Mouse (Mus musculus) ES-E14 (cell line): ENCODE results near the gene Wdr95.

Experiments
- CHD2 ChIP-seq: IDR thresholded peaks from 2 replicates; pipeline ENCODE4 v1.6.1; 2014; ENCODE audit warnings: mild to moderate bottlenecking, low read depth, low read length, inconsistent platforms
- ZC3H11A ChIP-seq: IDR thresholded peaks from 2 replicates; pipeline ENCODE4 v1.6.1; 2012; ENCODE audit warnings: low read depth, mild to moderate bottlenecking, inconsistent platforms, low read length, borderline replicate concordance
- ZNF384 ChIP-seq: IDR thresholded peaks from 2 replicates; pipeline ENCODE4 v1.6.1; 2012; ENCODE audit warnings: low read depth, low read length, inconsistent platforms

DNA sequence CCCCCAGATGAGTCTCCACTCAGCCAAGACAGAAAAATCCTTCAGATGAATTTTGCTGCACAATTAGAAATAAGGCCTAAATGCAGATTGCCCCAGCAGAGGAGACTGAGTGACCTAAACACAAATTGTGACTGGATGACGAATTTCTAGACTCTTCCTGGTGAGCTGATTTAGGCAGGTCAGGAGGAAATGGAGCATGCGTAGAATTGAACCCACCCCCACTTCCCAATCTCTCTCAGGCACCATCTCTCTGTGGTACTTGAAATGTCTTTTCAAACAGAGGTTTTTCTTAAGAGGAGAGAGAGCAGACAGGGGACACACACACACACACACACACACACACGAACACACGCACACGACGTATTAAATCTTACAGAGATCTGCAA is 4.6 kb upstream of the Wdr95 start:
- no peak for TF ChIP-seq ZC3H11A
- no peak for TF ChIP-seq ZNF384
- no peak for TF ChIP-seq CHD2
